Mouse (Mus musculus) neural tube, embryonic 11.5 days (tissue): ENCODE measurements around the gene Cnn3. TPM values are rescaled to one million over a fixed set of nuclear protein-coding genes. Genes with fewer than 3 reads are reported as not detected.

Experiments
- ATAC-seq: fragments of 200-750 bp; cut with Nextera tagmentation; 2 replicates; pipeline ENCODE4 v1.8.0; 2017; ENCODE audit warnings: moderate number of reproducible peaks, mild to moderate bottlenecking, moderate TSS enrichment, moderate library complexity; ENCODE audit not compliant: insufficient read depth, low FRiP score, low TSS enrichment
- DNase-seq: peaks from one replicate; pipeline ENCODE4 v3.0.0-alpha.2; 2015; ENCODE audit warnings: low spot score
- H3K27ac ChIP-seq: fragments of 300-500 bp; sonication (generic); 2 replicates; pipeline ENCODE4 v1.5.1; 2014; ENCODE audit warnings: low read depth, mild to moderate bottlenecking, low read length
- H3K27me3 ChIP-seq: fragments of 300-500 bp; sonication (generic); 2 replicates; pipeline ENCODE4 v1.6.1; 2014; ENCODE audit warnings: mild to moderate bottlenecking, low read length, mixed read lengths; ENCODE audit not compliant: control insufficient read depth, insufficient read depth
- H3K36me3 ChIP-seq: fragments of 300-500 bp; sonication (generic); 2 replicates; pipeline ENCODE4 v1.6.1; 2014; ENCODE audit warnings: mild to moderate bottlenecking, low read length, moderate library complexity, mixed read lengths; ENCODE audit not compliant: control insufficient read depth, insufficient read depth
- H3K4me1 ChIP-seq: fragments of 300-500 bp; sonication (generic); 2 replicates; pipeline ENCODE4 v1.6.1; 2014; ENCODE audit warnings: low read length, mixed read lengths; ENCODE audit not compliant: control insufficient read depth, insufficient read depth
- H3K4me2 ChIP-seq: fragments of 300-500 bp; sonication (generic); 2 replicates; pipeline ENCODE4 v1.6.1; 2014; ENCODE audit warnings: low read depth, mild to moderate bottlenecking, moderate library complexity
- H3K4me3 ChIP-seq: fragments of 300-500 bp; sonication (generic); 2 replicates; pipeline ENCODE4 v1.5.1; 2014; ENCODE audit warnings: low read depth, low read length
- H3K9ac ChIP-seq: fragments of 300-500 bp; sonication (generic); 2 replicates; pipeline ENCODE4 v1.6.1; 2014; ENCODE audit warnings: mild to moderate bottlenecking, low read length
- H3K9me3 ChIP-seq: fragments of 300-500 bp; sonication (generic); 2 replicates; pipeline ENCODE4 v1.6.1; 2016; ENCODE audit warnings: low read length; ENCODE audit not compliant: control insufficient read depth
- WGBS: fragments of 180-500 bp; shearing (Covaris S2); extraction: QIAGEN DNeasy Blood & Tissue Kit; methylation state at CpG from one replicate; pipeline ENCODE4 v1.1.7; 2014; 5-methylcytosine and 5-hydroxymethylcytosine counted together
- polyA plus RNA-seq: library from polyadenylated mRNA; unstranded; fragments of >200 nt; fragmentation: Nextera tagmentation; extraction: Ambion mirVana; gene quantifications from 2 replicates; pipeline ENCODE4 v1.2.1, GENCODE M21; 2014

The Cnn3 gene
- polyA plus RNA-seq, 1 experiment from 2014 or later: 1,106 TPM

- ATAC-seq (no peak), DNase-seq (no peak)
- H3K4me3 ChIP-seq: no peak overlapping the region
- 85% methylated on average over 10 of the region's 10 CpGs for WGBS
- H3K27ac ChIP-seq: no peak overlapping the region
- no peaks in the 10 kb centered on the region for H3K27me3 ChIP-seq
- H3K9me3 ChIP-seq: no peaks in the 10 kb centered on the region
- peaks cover 18% of the 10 kb centered on the region for H3K36me3 ChIP-seq
- peaks cover 11% of the 10 kb centered on the region for H3K4me1 ChIP-seq
- H3K9ac ChIP-seq: no peak overlapping the region
- no peak overlapping the region for H3K4me2 ChIP-seq
Measured at GRCm38 (mm10) chr3:121451404-121451803, 25.1 kb downstream of the Cnn3 start.

- Histone ChIP-seq H3K4me2 (no peak overlapping the region), H3K36me3 (peaks cover 17% of the 10 kb centered on the region), H3K4me1 (no peaks in the 10 kb centered on the region), H3K27me3 (no peaks in the 10 kb centered on the region), H3K9ac (no peak overlapping the region), H3K4me3 (no peak overlapping the region), H3K9me3 (no peaks in the 10 kb centered on the region), H3K27ac (no peak overlapping the region)
- 83% methylated on average over 14 of the region's 14 CpGs for WGBS
- DNase-seq (no peak), ATAC-seq (no peak)
Measured at GRCm38 (mm10) chr3:121458545-121459492, 32.5 kb downstream of the Cnn3 start.

GRCm38 (mm10) chr3:121460473-121461193 is 34.3 kb downstream of the Cnn3 start:
- H3K4me3 ChIP-seq: no peak overlapping the region
- no peaks in the 10 kb centered on the region for H3K9me3 ChIP-seq
- WGBS: 89% methylated on average over 16 of the region's 16 CpGs
- no peak overlapping the region for H3K4me2 ChIP-seq
- no peaks in the 10 kb centered on the region for H3K4me1 ChIP-seq
- H3K27ac ChIP-seq: no peak overlapping the region
- peaks cover 12% of the 10 kb centered on the region for H3K36me3 ChIP-seq
- DNase-seq: no peak
- ATAC-seq: no peak
- no peak overlapping the region for H3K9ac ChIP-seq
- H3K27me3 ChIP-seq: no peaks in the 10 kb centered on the region

- DNase-seq: no peak
- H3K27me3 ChIP-seq: no peaks in the 10 kb centered on the region
- H3K36me3 ChIP-seq: peaks cover 4% of the 10 kb centered on the region; the same call in 1 of the 2 replicates
- no peaks in the 10 kb centered on the region for H3K4me1 ChIP-seq
- no peak overlapping the region for H3K27ac ChIP-seq
- H3K9ac ChIP-seq: no peak overlapping the region
- H3K4me2 ChIP-seq: no peak overlapping the region
- no peaks in the 10 kb centered on the region for H3K9me3 ChIP-seq
- 95% methylated on average over 13 of the region's 13 CpGs for WGBS
- no peak for ATAC-seq
- no peak overlapping the region for H3K4me3 ChIP-seq
Measured at GRCm38 (mm10) chr3:121461477-121461876, 35.2 kb downstream of the Cnn3 start.

- Histone ChIP-seq H3K36me3 (no peaks in the 10 kb centered on the region; the same call in 1 of the 2 replicates), H3K9me3 (no peaks in the 10 kb centered on the region), H3K9ac (no peak overlapping the region), H3K4me3 (no peak overlapping the region), H3K4me1 (no peaks in the 10 kb centered on the region), H3K27me3 (no peaks in the 10 kb centered on the region), H3K4me2 (no peak overlapping the region), H3K27ac (no peak overlapping the region)
- no peak for DNase-seq
- WGBS: 88% methylated on average over 3 of the region's 3 CpGs
- ATAC-seq: no peak
Measured at GRCm38 (mm10) chr3:121462782-121463181, 36.5 kb downstream of the Cnn3 start.

- H3K9me3 ChIP-seq: no peaks in the 10 kb centered on the region
- no peaks in the 10 kb centered on the region for H3K36me3 ChIP-seq
- no peak for DNase-seq
- no peak overlapping the region for H3K9ac ChIP-seq
- no peak overlapping the region for H3K4me3 ChIP-seq
- no peak for ATAC-seq
- WGBS: 45% methylated on average over 7 of the region's 7 CpGs
- no peak overlapping the region for H3K4me2 ChIP-seq
- no peaks in the 10 kb centered on the region for H3K27me3 ChIP-seq
- H3K4me1 ChIP-seq: peaks cover 3% of the 10 kb centered on the region; the same call in 1 of the 2 replicates
- H3K27ac ChIP-seq: peak overlapping the region; percentile 60
Measured at GRCm38 (mm10) chr3:121464733-121465305, 38.5 kb downstream of the Cnn3 start.

- no peak for DNase-seq
- Histone ChIP-seq H3K4me3 (no peak overlapping the region), H3K4me2 (no peak overlapping the region), H3K9ac (no peak overlapping the region), H3K27ac (no peak overlapping the region), H3K4me1 (peaks cover 3% of the 10 kb centered on the region; the same call in 1 of the 2 replicates), H3K9me3 (no peaks in the 10 kb centered on the region), H3K36me3 (no peaks in the 10 kb centered on the region), H3K27me3 (no peaks in the 10 kb centered on the region)
- WGBS: 72% methylated on average over 10 of the region's 10 CpGs
- ATAC-seq: peak; percentile 38
Measured at GRCm38 (mm10) chr3:121465795-121466194, 39.5 kb downstream of the Cnn3 start.

GRCm38 (mm10) chr3:121467094-121467552 is 40.8 kb downstream of the Cnn3 start:
- H3K4me2 ChIP-seq: no peak overlapping the region
- DNase-seq (no peak), ATAC-seq (no peak)
- WGBS: 76% methylated on average over 10 of the region's 10 CpGs
- H3K9ac ChIP-seq: no peak overlapping the region
- H3K4me3 ChIP-seq: no peak overlapping the region
- no peaks in the 10 kb centered on the region for H3K9me3 ChIP-seq
- H3K36me3 ChIP-seq: no peaks in the 10 kb centered on the region
- H3K27ac ChIP-seq: no peak overlapping the region
- peaks cover 3% of the 10 kb centered on the region; the same call in 1 of the 2 replicates for H3K4me1 ChIP-seq
- no peaks in the 10 kb centered on the region for H3K27me3 ChIP-seq
